Mouse (Mus musculus) spleen, postnatal 14 days (tissue): Measurements from ENCODE around the gene Dclre1c.
A peak's percentile ranks its signal among the peaks of the same experiment; 100 is the strongest.
"Not testable (repeated sequence)": the region's sequence is repeated elsewhere in the genome, so short reads cannot be mapped to it uniquely, and the experiment has no call there.

Source experiments
- DNase-seq, 2 experiments: peaks; one replicate each; pipeline ENCODE4 v3.0.0; 2021 to 2022; ENCODE audit warnings: low spot score in 2 of 2

The Dclre1c gene

DNA sequence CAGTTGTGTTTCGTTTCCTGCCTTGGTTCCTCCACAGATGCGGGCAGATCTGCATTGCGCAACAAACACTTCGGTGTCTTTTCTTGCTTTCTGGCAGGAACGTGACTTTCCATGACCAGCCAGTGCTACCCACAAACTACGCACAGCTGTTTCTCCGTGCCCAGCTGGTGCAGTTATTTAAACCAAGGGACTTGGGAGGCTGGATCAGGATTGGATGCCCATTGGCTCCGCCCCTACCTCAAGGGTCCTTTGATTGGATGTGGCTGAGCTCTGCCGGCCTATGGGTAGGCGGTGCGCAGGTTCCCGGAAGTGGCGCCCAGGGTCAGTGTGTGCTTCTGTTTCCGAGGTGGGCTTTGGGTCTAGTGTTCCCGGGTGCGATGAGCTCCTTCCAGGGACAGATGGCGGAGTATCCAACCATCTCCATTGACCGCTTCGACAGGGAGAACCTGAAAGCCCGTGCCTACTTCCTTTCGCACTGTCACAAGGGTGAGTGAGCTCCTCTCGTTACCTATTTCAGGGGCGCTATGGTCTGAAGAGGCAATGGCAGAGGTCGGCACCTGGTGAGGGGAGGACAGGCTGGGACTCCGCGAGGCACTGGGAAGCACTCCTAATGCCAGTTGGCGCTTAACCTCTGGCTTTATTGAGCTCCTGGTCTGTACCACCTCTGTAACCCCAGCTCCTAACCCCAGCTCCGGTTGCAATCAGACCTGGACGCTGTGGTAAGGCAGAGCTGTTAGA, at the start of gene Dclre1c:
Dclre1c (plus strand) TSS at position 291 of the 738 bp plus-strand sequence.
- DNase-seq: peak; percentile 79 to 80

DNA sequence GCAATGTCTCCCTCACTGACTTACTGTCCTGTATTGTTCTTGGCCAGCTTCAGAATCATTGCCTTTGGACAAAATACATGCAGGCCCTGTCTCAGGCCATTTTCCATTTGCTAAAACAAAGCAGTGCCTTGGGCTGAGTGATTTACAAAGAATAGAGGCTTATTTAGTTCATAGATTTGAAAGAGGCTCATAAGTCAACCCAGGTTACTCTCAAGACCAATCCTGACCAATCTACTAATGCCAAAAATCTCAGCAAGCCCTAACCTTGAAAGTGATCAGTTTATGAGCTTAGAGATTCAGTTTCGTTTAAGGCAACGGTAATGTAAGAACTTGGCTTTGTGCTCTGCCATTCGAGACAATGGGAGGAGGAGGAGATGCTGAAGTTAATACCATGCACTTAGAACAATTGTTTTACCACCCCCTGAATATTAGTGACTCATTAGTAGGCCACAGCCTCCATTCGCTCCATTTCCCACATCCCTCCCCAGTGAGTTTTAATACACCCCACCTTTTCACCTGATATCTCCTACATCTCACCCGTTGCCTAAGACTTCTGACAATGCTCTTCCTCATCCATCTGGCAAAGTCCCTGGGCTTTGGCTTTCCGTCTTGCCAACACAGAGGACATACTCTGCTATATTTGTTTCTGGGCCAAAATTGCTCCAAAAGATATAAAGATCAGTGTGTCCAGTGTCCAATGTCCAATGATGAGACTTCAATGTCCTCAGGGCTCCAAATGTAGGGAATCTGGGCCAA, 36.6 kb upstream of the Dclre1c start:
- DNase-seq: no peak

DNA sequence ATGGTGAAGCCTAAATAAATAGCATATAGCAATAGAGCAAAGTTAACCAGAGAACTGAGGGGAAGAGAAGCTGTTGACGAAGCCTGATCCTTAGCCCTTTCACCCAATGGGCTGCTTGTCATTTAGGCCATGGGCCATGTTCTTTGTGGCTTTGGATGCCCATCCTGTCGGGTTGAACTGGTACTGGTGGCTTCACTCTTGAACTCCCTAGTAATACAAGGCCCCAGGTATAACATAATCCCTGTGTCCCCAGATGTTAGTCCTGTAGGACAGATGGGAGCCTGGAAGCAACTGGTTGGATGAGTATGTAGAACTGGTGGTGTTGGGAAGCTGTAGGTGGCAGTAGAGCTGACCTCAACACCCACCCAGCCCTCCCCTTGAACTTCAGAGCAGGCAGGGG, 32.0 kb upstream of the Dclre1c start:
- DNase-seq: no peak

DNA sequence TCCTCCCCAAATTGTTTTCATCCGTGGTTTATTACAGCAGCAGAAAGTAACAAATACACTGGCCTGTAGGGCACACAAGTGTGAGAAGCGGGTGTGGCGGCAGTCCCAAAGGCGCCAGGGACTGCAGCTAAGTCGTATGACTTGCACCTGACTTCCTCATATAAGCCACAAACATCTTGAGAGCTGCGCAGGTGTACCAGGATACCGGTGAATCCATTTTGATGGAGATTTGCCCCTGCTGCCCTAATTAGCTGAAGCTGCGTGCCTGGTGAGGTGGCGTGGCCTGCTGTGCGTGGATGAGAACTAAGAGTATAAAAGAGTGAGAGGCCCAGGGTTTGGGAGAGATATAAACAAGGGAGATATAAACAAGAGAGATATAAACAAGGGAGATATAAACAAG, 26.8 kb upstream of the Dclre1c start, which contains the start of gene Olah:
Olah (minus strand) TSS at position 101 of the 400 bp plus-strand sequence.
- not testable (repeated sequence) for DNase-seq

DNA sequence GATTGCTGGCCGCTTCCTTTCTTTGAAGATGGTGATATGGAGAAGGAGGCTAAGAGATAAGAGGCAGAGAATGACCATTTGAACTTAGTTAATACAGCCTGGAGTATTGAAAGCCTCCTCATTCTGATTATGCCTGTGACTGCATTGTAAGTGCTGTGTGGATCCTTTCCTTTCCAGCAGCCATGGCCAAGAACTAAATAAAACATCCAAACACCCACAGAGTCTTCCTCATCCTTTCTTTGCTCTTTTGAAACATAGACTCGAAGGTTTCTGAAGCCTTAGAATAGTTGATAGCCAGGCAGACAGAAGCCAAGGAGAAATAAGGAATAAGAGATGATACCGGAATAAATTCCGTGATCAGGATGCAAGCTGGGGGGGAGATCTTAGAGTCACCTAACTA, 17.9 kb upstream of the Dclre1c start:
- DNase-seq: no peak

DNA sequence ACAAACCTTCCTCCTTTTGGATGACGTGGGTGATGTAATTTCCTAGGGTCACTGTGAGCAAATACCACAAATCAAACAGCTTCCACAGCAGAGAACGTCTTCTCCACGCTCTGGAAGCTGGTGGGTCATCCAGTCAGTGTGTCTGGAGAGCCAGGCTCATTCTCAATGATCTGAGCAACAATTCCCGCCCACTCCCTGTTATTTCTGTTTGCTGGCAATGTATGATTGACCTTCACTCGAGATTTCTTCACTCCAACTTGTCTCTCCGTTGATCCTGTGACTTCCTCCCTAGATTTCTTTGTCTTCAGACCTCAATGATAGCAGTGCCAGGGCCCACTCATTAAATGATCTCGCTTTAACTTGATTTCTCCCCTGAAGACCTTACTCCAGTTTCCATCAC, 16.2 kb upstream of the Dclre1c start:
- no peak for DNase-seq

DNA sequence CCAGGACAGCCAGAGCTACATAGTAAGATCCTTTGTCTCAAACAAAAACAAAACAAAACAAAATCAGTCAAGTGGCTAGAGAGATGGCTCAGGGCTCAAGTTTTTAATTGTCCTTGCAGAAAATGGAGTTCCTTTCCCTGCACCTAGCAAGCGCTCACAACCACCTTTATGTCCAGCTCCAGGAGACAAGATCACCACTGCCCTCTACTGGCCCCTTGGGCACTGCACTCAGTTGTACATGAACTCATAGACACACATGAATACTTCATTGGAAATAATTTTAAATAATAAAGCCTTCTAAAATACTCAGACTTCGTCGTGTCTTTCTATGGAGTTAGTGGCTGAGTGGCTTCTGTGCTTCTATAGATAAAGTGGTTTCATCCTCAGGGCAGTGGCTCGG, 9.7 kb upstream of the Dclre1c start:
- peak; percentile 19 to 47 for DNase-seq

DNA sequence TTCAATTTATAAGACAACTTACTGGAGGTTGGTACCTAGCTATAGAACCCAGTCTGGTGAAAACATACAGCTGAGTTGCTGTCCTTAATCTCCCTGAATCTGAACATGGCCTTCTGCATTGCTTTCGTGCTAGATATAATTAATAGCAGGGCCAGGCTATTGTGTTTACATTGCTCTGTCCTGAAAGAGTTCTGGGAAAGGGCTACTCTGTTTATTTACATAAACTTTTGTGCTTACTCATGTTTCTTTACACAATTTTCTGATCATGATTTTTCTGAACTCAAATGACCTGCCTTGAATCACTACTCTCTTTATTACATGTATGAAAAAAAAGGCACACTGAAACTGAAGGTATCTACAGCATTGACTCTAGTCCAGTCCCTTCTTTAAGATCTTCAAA, 8.3 kb upstream of the Dclre1c start:
- no peak for DNase-seq

DNA sequence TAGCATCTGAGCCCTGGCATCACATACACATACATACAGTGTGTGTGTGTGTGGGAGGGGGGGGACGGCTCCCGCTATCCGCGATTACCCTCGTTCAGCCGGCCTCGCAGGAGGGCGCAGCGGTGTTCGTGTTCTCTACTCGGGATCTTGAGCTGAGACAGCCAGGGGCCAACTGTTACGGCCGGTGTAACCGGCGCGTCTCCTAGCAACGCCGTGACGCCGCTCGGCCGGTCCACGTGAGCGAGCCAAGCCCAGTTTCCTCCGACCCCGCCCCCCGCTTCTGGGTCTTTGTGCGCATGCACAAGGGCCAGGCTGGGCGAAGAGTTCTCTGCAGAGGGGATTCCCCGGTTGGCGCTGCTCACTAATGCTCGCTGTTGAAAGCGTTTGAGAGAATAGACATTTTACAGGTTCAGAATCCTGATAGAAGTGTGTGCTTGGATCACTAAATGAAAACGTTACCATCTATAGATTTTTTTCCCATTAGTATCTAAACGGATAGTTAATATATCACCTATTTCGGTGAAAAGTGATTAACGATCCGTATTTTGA, 5.0 kb upstream of the Dclre1c start:
- peak; percentile 84 to 90 for DNase-seq

DNA sequence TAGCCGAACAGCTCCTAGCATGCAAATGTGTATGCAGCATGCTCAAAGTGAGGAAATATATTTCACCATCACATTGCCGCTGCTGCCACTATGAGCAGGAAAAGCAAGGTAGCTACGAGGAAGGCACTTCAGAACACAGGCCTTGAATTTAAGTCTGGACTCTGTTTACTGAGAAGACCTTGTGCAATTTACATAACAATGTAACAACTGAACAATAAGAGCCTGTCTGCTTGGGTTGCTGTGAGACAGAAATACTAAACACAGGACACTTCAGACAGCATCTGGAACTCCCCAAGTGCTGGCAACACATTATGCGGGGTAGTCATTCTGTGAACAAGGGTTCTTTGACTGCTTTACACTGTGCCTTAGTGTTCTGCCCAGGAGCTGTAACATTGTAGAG, 3.8 kb upstream of the Dclre1c start:
- DNase-seq: no peak

DNA sequence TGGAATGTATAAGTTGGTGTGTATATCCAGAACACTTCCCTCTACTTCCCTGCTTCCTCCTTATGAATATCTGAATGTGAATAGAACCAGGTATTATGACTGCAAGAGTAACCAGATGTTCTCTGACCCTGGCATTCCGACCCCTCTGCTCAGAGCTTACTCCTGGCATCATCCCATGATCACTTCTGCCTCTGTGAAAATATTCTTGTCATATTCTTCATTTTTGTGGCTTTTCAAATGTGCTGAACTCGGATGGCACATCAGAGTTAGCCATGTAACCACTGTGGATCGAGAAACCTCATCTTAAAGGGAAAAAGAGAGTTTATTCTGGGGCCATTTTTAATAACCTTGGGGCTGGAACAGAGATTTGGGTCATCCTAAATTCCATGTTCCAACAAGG, 1.4 kb upstream of the Dclre1c start, which contains the start of gene Meig1:
Meig1 (minus strand) TSS at position 101 of the 400 bp plus-strand sequence.
- no peak for DNase-seq

GRCm38 (mm10) chr2:3424579-3424910, 614 bp downstream of the Dclre1c start:
- no peak for DNase-seq

- DNase-seq: no peak
Observed at GRCm38 (mm10) chr2:3430956-3431355, 7.0 kb downstream of the Dclre1c start.

DNA sequence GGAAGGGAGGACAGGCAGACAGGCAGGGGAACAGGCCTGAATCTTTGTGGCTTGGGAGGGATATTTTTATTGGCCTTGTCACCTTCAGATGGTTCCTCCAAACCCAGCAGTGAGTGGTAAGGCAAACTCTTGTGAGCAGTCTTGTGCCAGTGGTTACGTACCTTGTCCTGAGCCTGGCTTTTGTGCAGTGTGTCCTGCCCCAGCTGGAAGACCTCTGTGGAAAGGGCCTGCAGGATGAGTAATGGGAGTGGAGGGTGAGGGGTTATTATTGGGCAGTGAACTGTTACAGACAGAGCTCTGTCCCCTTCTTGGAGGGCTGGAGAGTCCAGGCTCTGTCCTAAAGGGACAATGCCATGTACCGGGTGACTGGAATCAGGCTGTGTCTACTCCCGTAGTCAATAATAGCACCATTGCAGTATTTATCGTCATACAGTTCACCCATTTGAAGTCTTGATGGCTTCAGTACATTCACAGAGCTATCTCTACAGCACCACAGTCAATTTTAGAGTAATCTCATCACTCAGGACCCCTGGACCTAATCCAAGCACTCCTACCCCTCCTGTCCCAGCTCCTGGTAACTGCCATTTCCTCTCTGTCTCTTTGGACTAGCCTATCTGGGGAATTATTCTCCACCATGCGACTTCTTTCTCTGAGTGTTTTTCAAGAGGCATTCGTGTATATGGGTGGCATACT, 11.6 kb downstream of the Dclre1c start:
- no peak for DNase-seq

DNA sequence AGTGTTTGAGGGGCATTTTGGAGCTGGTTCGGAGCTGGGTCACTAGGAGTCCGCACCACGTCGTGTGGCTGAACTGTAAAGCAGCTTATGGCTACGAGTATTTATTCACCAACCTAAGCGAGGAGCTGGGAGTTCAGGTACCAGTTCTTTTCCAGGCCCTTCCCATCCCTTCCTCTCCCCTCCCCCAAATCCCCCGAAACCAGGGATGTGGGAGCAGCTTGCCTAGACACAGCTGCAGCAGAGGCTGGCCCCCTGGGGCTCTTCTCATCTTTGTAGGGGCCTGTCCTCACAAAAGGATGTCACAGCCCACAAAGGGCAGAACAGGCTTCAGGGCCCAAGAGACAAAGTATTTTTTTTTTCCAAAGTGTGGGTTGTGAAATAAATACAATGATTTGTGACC, 14.0 kb downstream of the Dclre1c start:
- DNase-seq: no peak

GRCm38 (mm10) chr2:3444206-3444605, 20.3 kb downstream of the Dclre1c start:
- no peak for DNase-seq

GRCm38 (mm10) chr2:3445984-3446383, 22.1 kb downstream of the Dclre1c start:
- no peak for DNase-seq

DNA sequence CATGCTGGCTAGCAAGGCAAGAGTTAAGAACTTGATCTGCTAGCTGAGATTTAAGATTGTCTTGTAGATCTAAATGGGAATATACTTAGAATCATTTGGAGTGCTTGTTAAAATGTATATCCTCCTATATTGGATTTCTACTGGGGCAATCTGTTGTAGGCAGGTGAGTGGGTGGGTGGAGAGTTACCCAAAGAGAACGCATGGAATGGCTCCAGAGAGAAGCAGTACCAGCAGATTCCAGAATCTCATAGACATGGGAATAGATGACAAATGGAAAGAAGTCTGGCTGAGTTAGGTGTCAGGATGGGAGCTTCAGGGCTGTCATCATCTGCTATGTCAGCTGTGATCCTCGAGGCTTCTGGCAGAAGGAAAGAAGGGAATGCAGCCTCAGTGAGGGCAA, 25.5 kb downstream of the Dclre1c start:
- DNase-seq: no peak

GRCm38 (mm10) chr2:3453096-3453495, 29.2 kb downstream of the Dclre1c start:
- DNase-seq: no peak

GRCm38 (mm10) chr2:3456590-3456989, 32.7 kb downstream of the Dclre1c start:
- no peak for DNase-seq

DNA sequence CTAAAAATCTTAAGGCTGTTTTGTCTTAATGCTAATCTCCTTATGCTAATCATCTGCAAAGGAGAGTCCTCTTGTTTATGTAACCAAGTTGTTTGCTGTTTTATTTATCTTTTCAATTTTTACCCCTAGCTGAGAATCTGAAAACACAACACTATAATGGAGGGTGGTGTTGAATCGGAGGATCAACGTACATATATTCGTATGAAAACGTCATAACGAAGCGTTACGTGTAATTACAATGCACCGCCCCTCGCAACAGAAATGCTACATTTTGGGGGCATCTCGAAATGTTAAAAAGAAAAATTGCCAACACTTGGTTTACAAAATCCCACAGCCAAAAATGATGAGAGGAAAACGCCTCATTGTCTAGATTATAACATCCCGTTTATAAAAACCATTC, 50.0 kb downstream of the Dclre1c start:
- DNase-seq: no peak

- peak; percentile 34 to 41 for DNase-seq
Observed at GRCm38 (mm10) chr2:3474361-3474805, 50.5 kb downstream of the Dclre1c start.
